Mouse (Mus musculus) adrenal gland, postnatal 10 days (tissue): ENCODE measurements around the gene Fkbp6. TPM values are rescaled to one million over a fixed set of nuclear protein-coding genes. Genes with fewer than 3 reads are reported as not detected.

Experiments
- microRNA-seq: library from miRNA; unstranded; fragments of <30 nt; microRNA quantifications from one replicate; pipeline ENCODE4 v1.2.0, GENCODE M21; 2021
- total RNA-seq, 2 experiments: library from RNA; stranded (reverse); gene quantifications; 2 replicates each; pipeline ENCODE4 v1.2.3; 2021

The Fkbp6 gene
- total RNA-seq, 2 experiments from 2014 or later, result 0.27 TPM; not detected in 1

Small RNA genes lying within 50 kb of the gene (microRNA-seq; reads per million reads assigned to microRNA genes)
- not detected for gene Mir7033

Other genes starting within 250 kb of the Fkbp6 start
- 10 to 100 TPM; 23.2 to 23.5 TPM for gene Tbl2, start 200.4 kb downstream of the Fkbp6 start, total RNA-seq
- gene Bcl7b, start 181.8 kb downstream of the Fkbp6 start, total RNA-seq, result 10 to 100 TPM; 41.9 to 43.3 TPM
- gene Baz1b, start 162.8 kb downstream of the Fkbp6 start, total RNA-seq, result 10 to 100 TPM; 60.4 to 70.1 TPM
- 1 to 10 TPM; 2.1 to 2.7 TPM for gene Fzd9, start 98.8 kb downstream of the Fkbp6 start, total RNA-seq
- gene Trim50, start 3.3 kb upstream of the Fkbp6 start, total RNA-seq, result not detected
- 10 to 100 TPM; 17.9 to 22.6 TPM for gene Nsun5, start 19.9 kb upstream of the Fkbp6 start, total RNA-seq
- gene Pom121, start 44.5 kb upstream of the Fkbp6 start, total RNA-seq, result 10 to 100 TPM; 25.9 to 26.7 TPM
- gene Hip1, start 195.1 kb upstream of the Fkbp6 start, total RNA-seq, result 10 to 100 TPM; 33.7 to 39.3 TPM
- not detected for gene Ccl26, start 213.5 kb upstream of the Fkbp6 start, total RNA-seq
- 1 to 10 TPM; 3.6 to 4.0 TPM for gene Ccl24, start 223.0 kb upstream of the Fkbp6 start, total RNA-seq